Mouse (Mus musculus): ENCODE results near the gene Gale. TPM values are rescaled to one million over a fixed set of nuclear protein-coding genes. Genes with fewer than 3 reads are reported as not detected.
"Not testable (repeated sequence)": the region's sequence is repeated elsewhere in the genome, so short reads cannot be mapped to it uniquely, and the experiment has no call there.

The Gale gene
- polyA plus RNA-seq, 1 experiment from 2014 or later: 30.2 TPM

DNA sequence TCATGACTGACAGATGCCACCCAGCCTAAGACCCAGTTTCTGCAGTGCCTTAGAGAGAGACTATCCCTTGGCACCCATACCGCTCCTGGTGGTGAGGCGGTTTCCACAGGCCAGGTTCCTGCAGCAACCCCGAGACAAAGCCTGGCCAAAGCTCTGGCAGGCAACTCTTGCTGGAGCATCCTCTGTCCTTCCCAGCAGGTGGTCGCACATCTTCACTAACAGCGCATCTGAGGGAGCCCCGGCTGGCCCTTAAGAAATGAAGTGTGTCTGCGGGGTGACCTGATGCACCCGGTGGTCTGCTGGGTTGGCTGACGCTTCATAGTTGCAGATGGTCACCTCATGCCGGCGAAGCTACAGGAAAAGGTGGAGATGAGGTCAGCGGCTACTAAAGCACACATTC is 12.6 kb downstream of the Gale start:
- Histone ChIP-seq H3K9me3 (replicated peaks; ENCODE audit: control insufficient read depth, low read length) (no peaks in the 10 kb centered on the region), H3K4me2 (no peak overlapping the region), H3K4me1 (ENCODE audit: control insufficient read depth, insufficient read depth, low read length) (peaks cover 7% of the 10 kb centered on the region), H3K27ac (ENCODE audit: low read depth, low read length) (no peak overlapping the region), H3K36me3 (ENCODE audit: control insufficient read depth, insufficient read depth, low read length) (peaks cover 13% of the 10 kb centered on the region; the same call in 1 of the 2 replicates), H3K9ac (ENCODE audit: low read depth, low read length) (no peak overlapping the region), H3K4me3 (ENCODE audit: low read depth, low read length) (no peak overlapping the region), H3K27me3 (ENCODE audit: control insufficient read depth, insufficient read depth, low read length) (no peaks in the 10 kb centered on the region)
- 89% methylated on average over 12 of the region's 12 CpGs for WGBS (ENCODE audit: insufficient replicate concordance)
- ATAC-seq (replicated peaks; ENCODE audit: insufficient number of reproducible peaks, low FRiP score, low TSS enrichment): no peak

DNA sequence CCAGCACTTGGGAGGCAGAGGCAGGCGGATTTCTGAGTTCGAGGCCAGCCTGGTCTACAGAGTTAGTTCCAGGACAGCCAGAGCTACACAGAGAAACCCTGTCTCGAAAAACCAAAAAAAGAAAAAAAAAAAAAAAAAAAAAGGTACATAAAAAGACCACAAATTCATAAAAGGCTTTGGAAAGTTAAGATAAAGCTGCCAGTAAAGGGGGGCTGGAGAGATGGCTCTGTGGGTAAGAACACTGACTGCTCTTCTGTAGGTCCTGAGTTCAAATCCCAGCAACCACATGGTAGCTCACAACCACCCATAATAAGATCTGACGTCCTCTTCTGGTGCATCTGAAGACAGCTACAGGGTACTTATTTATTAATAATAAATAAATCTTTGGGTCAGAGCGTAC is 16.7 kb downstream of the Gale start:
- not testable (repeated sequence) for H3K9ac ChIP-seq (ENCODE audit: low read depth, low read length); H3K9me3 ChIP-seq (replicated peaks; ENCODE audit: control insufficient read depth, low read length); H3K27me3 ChIP-seq (ENCODE audit: control insufficient read depth, insufficient read depth, low read length); ATAC-seq (replicated peaks; ENCODE audit: insufficient number of reproducible peaks, low FRiP score, low TSS enrichment); H3K27ac ChIP-seq (ENCODE audit: low read depth, low read length); H3K4me1 ChIP-seq (ENCODE audit: control insufficient read depth, insufficient read depth, low read length); H3K4me3 ChIP-seq (ENCODE audit: low read depth, low read length); H3K4me2 ChIP-seq
- H3K36me3 ChIP-seq (ENCODE audit: control insufficient read depth, insufficient read depth, low read length): peaks cover 19% of the 10 kb centered on the region
- WGBS (ENCODE audit: insufficient replicate concordance): 93% methylated on average over 5 of the region's 5 CpGs

DNA sequence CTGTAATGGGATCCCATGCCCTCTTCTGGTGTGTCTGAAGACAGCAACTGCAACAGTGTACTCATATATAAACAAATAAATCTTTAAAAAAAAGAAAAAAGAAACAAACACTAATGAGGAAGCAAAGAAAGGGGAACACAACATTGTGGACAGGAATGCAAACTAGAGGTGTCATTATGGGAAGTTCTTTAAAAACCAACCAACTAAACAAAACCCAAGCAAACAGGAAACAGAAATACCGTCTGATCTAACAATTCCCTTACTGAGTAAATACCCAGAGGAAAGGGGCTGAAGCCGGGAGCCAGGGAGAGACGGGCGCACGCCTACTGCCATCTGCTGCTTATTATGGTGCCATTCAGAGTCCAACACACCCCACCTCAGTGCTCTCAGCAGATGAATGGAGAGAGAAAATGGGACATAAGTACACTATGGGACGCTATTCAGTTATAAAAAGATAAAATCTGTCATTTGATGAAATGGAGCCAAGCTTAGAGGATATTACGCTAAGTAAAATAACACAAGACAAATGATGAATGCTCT is 18.1 kb downstream of the Gale start:
- ATAC-seq (replicated peaks; ENCODE audit: insufficient number of reproducible peaks, low FRiP score, low TSS enrichment): no peak
- Histone ChIP-seq H3K27ac (ENCODE audit: low read depth, low read length) (no peak overlapping the region), H3K9me3 (replicated peaks; ENCODE audit: control insufficient read depth, low read length) (no peaks in the 10 kb centered on the region), H3K4me2 (no peak overlapping the region), H3K9ac (ENCODE audit: low read depth, low read length) (no peak overlapping the region), H3K36me3 (ENCODE audit: control insufficient read depth, insufficient read depth, low read length) (peaks cover 14% of the 10 kb centered on the region), H3K4me3 (ENCODE audit: low read depth, low read length) (no peak overlapping the region), H3K4me1 (ENCODE audit: control insufficient read depth, insufficient read depth, low read length) (peaks cover 10% of the 10 kb centered on the region), H3K27me3 (ENCODE audit: control insufficient read depth, insufficient read depth, low read length) (no peaks in the 10 kb centered on the region)
- 82% methylated on average over 7 of the region's 7 CpGs for WGBS (ENCODE audit: insufficient replicate concordance)

DNA sequence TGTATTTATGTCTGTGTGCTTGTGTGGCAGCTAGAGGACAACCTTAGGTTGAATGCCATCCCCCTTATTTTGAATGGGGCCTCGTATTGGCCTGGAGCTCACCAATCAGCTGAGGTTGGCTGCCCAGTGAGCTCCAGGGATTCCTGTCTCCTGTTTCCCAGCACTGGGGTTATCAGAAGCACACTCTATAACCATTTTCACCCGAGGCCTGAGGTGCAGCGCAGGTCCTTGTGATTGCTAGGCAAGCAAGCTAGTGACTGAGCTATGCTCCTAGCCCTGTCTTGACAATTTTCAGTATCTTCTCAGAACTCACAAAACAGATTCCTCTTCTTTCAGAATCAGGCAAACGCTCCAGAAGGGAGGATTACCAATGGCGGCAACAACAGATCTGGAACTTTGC is 21.0 kb downstream of the Gale start:
- 66% methylated on average over 5 of the region's 5 CpGs for WGBS (ENCODE audit: insufficient replicate concordance)
- H3K36me3 ChIP-seq (ENCODE audit: control insufficient read depth, insufficient read depth, low read length): peaks cover 6% of the 10 kb centered on the region
- H3K27ac ChIP-seq (ENCODE audit: low read depth, low read length): no peak overlapping the region
- H3K9me3 ChIP-seq (replicated peaks; ENCODE audit: control insufficient read depth, low read length): no peaks in the 10 kb centered on the region
- ATAC-seq (replicated peaks; ENCODE audit: insufficient number of reproducible peaks, low FRiP score, low TSS enrichment): no peak
- peaks cover 12% of the 10 kb centered on the region for H3K4me1 ChIP-seq (ENCODE audit: control insufficient read depth, insufficient read depth, low read length)
- no peak overlapping the region for H3K4me2 ChIP-seq
- no peak overlapping the region for H3K9ac ChIP-seq (ENCODE audit: low read depth, low read length)
- no peak overlapping the region for H3K4me3 ChIP-seq (ENCODE audit: low read depth, low read length)
- no peaks in the 10 kb centered on the region for H3K27me3 ChIP-seq (ENCODE audit: control insufficient read depth, insufficient read depth, low read length)

DNA sequence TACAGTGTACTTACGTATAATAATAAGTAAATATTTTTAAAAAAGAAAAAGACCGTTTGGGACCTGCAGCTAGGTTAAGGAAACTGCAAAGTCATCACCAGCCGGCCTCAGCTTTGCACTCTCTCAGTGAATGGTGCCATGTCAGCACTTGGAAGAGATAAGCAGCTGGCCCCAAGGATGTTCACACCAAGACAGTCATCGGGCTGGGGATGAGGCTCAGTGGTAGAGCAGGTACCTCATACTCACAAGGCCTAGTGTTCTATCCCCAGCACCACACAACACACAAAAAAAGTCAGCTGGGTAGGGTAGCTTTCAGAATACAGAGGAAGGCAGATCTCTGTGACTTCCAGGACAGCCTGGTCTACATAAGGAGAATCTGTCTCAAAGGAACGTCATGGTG is 21.7 kb downstream of the Gale start:
- no peak overlapping the region for H3K9ac ChIP-seq (ENCODE audit: low read depth, low read length)
- H3K36me3 ChIP-seq (ENCODE audit: control insufficient read depth, insufficient read depth, low read length): peaks cover 6% of the 10 kb centered on the region
- peak; percentile 67; the same call in 1 of the 2 replicates for ATAC-seq (replicated peaks; ENCODE audit: insufficient number of reproducible peaks, low FRiP score, low TSS enrichment)
- no peak overlapping the region for H3K27ac ChIP-seq (ENCODE audit: low read depth, low read length)
- H3K27me3 ChIP-seq (ENCODE audit: control insufficient read depth, insufficient read depth, low read length): no peaks in the 10 kb centered on the region
- peaks cover 12% of the 10 kb centered on the region for H3K4me1 ChIP-seq (ENCODE audit: control insufficient read depth, insufficient read depth, low read length)
- WGBS (ENCODE audit: insufficient replicate concordance): 81% methylated on average over 5 of the region's 5 CpGs
- H3K4me3 ChIP-seq (ENCODE audit: low read depth, low read length): peak overlapping the region; percentile 85; the same call in 1 of the 2 replicates
- H3K4me2 ChIP-seq: peak overlapping the region; percentile 93
- no peaks in the 10 kb centered on the region for H3K9me3 ChIP-seq (replicated peaks; ENCODE audit: control insufficient read depth, low read length)

DNA sequence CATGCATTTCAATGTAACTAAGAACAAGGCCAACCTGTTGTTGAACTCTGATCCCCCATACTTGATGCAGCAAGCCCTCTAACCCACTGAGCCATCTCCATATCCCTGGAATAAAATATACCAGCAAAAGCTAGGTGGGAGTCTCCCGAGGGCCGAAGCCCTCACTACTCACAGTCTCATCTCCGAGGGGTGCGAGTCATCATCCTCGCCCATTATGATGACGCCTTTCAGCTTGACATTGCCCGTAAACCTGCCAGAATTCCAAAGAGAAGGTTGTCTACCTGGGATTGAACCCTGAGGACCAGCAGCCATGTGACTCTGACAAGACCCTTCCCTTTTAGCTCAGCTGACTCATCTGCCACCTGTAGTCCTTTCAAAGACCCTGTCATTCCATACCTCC is 22.2 kb downstream of the Gale start:
- Histone ChIP-seq H3K27ac (ENCODE audit: low read depth, low read length) (no peak overlapping the region), H3K4me3 (ENCODE audit: low read depth, low read length) (peak overlapping the region; percentile 85), H3K9me3 (replicated peaks; ENCODE audit: control insufficient read depth, low read length) (no peaks in the 10 kb centered on the region), H3K36me3 (ENCODE audit: control insufficient read depth, insufficient read depth, low read length) (peaks cover 6% of the 10 kb centered on the region), H3K4me2 (peak overlapping the region; percentile 93), H3K4me1 (ENCODE audit: control insufficient read depth, insufficient read depth, low read length) (peaks cover 12% of the 10 kb centered on the region), H3K27me3 (ENCODE audit: control insufficient read depth, insufficient read depth, low read length) (no peaks in the 10 kb centered on the region), H3K9ac (ENCODE audit: low read depth, low read length) (peak overlapping the region; percentile 94; the same call in 1 of the 2 replicates)
- ATAC-seq (replicated peaks; ENCODE audit: insufficient number of reproducible peaks, low FRiP score, low TSS enrichment): no peak
- 83% methylated on average over 7 of the region's 7 CpGs for WGBS (ENCODE audit: insufficient replicate concordance)

DNA sequence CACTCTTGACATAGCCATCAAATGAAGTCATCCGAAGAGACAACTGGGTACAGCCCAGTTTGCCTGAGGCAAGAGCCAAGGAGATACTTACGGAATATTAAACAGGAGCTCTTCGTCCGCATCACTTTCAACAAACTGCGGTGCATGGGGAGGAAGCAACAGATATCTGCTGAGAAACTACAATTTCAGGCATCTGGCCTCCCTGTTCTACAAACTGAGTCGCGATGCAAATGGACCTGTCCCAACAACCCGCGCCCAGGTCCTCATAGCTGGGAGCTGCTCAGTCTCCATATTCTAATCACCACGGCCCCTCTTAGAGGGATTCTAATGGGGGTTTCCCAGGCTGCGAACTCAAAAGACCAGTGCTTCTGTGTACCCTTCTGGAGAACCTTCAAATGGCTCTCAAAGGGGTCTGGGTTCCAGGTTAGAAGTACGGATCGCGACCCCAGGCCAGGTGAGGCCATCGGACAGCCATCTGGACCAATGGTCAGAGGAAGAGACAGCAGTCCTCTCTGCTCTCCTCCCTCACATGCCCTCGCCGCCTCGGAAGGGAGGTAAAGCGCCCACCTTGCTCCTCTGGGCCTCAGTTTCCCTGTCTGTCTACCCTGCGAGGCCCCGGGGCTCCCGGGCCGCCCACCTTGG is 22.9 kb downstream of the Gale start:
- ATAC-seq (replicated peaks; ENCODE audit: insufficient number of reproducible peaks, low FRiP score, low TSS enrichment): no peak
- Histone ChIP-seq H3K4me2 (peak overlapping the region; percentile 93), H3K36me3 (ENCODE audit: control insufficient read depth, insufficient read depth, low read length) (peaks cover 6% of the 10 kb centered on the region), H3K4me1 (ENCODE audit: control insufficient read depth, insufficient read depth, low read length) (peaks cover 12% of the 10 kb centered on the region), H3K9me3 (replicated peaks; ENCODE audit: control insufficient read depth, low read length) (no peaks in the 10 kb centered on the region), H3K27ac (ENCODE audit: low read depth, low read length) (peak overlapping the region; percentile 85), H3K9ac (ENCODE audit: low read depth, low read length) (peak overlapping the region; percentile 94), H3K4me3 (ENCODE audit: low read depth, low read length) (peak overlapping the region; percentile 85), H3K27me3 (ENCODE audit: control insufficient read depth, insufficient read depth, low read length) (no peaks in the 10 kb centered on the region)
- 8% methylated on average over 23 of the region's 23 CpGs for WGBS (ENCODE audit: insufficient replicate concordance)

DNA sequence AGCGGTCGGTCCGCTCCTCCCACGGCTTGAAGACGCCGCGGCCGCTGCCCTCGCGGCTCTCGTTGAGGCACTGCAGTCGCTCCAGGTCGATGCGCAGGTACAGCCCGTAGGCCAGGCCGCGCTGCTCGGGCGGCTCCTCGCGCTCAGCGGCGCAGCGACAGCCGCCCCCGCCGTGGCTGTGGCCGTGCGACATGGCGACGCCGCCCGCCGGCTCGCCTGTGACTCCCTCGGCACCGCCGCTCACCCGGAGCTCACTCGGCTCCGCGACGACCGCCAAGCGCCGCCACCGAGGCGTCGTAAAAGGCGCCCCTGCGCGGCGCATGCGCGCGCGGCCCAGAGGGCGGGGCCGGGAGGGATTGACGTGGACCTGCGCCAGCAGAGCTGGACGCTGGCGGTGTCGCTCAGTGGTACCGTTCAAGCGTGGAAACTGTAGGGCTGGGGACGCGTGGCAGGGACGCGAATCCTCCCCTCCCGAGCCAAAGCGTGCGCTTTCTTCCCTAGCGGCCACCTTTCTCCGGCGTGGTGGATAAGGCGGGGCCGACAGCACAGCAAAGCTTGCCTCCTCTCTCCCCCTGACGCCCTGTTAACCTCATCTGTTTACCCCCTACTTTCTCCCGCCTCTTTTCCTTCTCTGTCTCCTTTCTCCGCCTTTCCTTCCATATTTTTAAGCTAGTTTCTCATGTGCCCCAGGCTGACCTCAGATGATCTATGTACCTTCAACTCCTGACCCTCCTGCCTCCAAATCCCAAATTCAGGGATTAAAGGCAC is 23.6 kb downstream of the Gale start, which contains the start of gene Pithd1:
Pithd1 (minus strand) TSS at position 322 of the 768 bp plus-strand sequence.
- 0% methylated on average over 75 of the region's 81 CpGs for WGBS (ENCODE audit: insufficient replicate concordance)
- peak; percentile 84 for ATAC-seq (replicated peaks; ENCODE audit: insufficient number of reproducible peaks, low FRiP score, low TSS enrichment)
- Histone ChIP-seq H3K36me3 (ENCODE audit: control insufficient read depth, insufficient read depth, low read length) (peaks cover 6% of the 10 kb centered on the region), H3K4me1 (ENCODE audit: control insufficient read depth, insufficient read depth, low read length) (peaks cover 12% of the 10 kb centered on the region), H3K27me3 (ENCODE audit: control insufficient read depth, insufficient read depth, low read length) (no peaks in the 10 kb centered on the region), H3K27ac (ENCODE audit: low read depth, low read length) (peak within 1 kb of the TSS; percentile 85), H3K9me3 (replicated peaks; ENCODE audit: control insufficient read depth, low read length) (no peaks in the 10 kb centered on the region), H3K9ac (ENCODE audit: low read depth, low read length) (peak within 1 kb of the TSS; percentile 94), H3K4me3 (ENCODE audit: low read depth, low read length) (peak within 1 kb of the TSS; percentile 85), H3K4me2 (peak within 1 kb of the TSS; percentile 93)

Data from heart, embryonic 11.5 days (tissue).